Comparison of ENCODE assay signal across 8 mouse cellular contexts in the genomic region with DNA sequence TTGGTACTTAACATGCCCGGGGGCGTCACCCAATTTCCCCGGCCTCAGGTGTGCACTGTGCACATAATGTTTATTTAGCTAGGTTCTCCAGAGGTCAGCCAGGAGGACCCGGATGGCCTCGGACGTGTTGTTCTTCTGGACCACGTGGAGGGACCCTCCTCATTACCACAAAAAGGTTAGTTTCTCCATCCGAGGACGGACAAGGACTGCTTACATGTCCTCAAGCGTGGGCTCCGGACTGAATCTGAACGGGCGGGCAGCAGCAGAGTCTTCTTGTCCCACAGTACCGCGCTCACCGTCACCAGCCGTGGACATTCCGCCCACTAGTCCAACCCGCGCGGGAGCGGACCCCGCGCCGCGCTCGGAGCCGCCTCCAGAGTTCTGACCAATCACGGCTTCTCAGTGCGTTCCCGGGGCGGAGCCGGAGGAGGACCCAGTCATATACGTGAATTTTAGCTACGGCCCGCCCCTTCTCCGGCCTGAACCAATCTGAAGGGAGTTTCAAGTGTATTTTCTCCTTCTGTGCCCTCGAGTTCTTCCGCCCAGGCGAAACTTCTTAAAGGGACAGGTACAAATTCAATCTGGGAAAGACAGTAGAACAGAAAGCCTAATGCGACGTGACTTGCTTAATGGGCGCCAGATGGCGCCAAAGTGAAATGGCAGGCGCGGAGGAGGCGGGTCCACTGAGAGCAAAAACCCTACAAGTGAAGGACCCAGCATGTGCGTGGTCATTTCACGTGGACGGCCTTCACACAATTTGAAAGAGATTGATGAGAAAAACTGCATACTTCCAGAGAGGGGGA. TPM values are rescaled to one million over a fixed set of nuclear protein-coding genes. Genes with fewer than 3 reads are reported as not detected.
DNase-seq lines count a peak whose midpoint lies in the region; ATAC-seq and TF ChIP-seq lines count a peak whose summit lies in the region.

Gene Dctpp1, minus strand, starts transcription at position 401 of the 803 bp plus-strand sequence.

- peaks cover 5% of the 10 kb centered on the region for H3K79me3 ChIP-seq in C2C12 (ENCODE audit: low read depth)

- peak; percentile 100 for DNase-seq in brain, embryonic 14.5 days (ENCODE audit: low read depth)
- peak; percentile 98 for DNase-seq in liver, adult 2 months (ENCODE audit: extremely low read depth, low read depth, low spot score)
- peak; percentile 98 for DNase-seq in splenic B cell, adult 2 months (ENCODE audit: low read depth, low spot score)

- TF ChIP-seq CTCF in C2C12 (IDR thresholded peaks at IDR 0.05; ENCODE audit: control insufficient read depth, insufficient read depth, insufficient read length) = peak; percentile 71
- peak; percentile 86 for TF ChIP-seq CTCF in brain, embryonic 14.5 days (IDR thresholded peaks at IDR 0.05; ENCODE audit: borderline replicate concordance, extremely low read depth, insufficient read depth, insufficient read length)
- TF ChIP-seq CTCF in liver, adult 2 months (IDR thresholded peaks at IDR 0.05; ENCODE audit: low read depth, low read length) = peak; percentile 91

- H3ac ChIP-seq in C2C12 (ENCODE audit: control insufficient read depth, insufficient read length, low read depth) (peak within 1 kb of the TSS; percentile 71), myocyte (ENCODE audit: control insufficient read depth, insufficient read length) (no peak within 1 kb of the TSS)

- TF ChIP-seq POLR2A in brain, embryonic 14.5 days (IDR thresholded peaks at IDR 0.05; ENCODE audit: borderline replicate concordance, extremely low read depth, insufficient read depth, insufficient read length, poor library complexity, severe bottlenecking) = peak; percentile 85
- peak; percentile 78 for TF ChIP-seq POLR2A in liver, adult 2 months (IDR thresholded peaks at IDR 0.05; ENCODE audit: extremely low read depth, insufficient read depth, low read length)
- TF ChIP-seq POLR2A in myocyte (IDR thresholded peaks at IDR 0.05; ENCODE audit: insufficient read length, low read depth) = peak; percentile 85

- H3K36me3 ChIP-seq in C2C12 (ENCODE audit: control insufficient read depth, insufficient read depth) (peaks cover 13% of the 10 kb centered on the region), myocyte (ENCODE audit: control insufficient read depth, insufficient read depth) (no peaks in the 10 kb centered on the region)
- peaks cover 29% of the 10 kb centered on the region for H3K36me3 ChIP-seq in erythroblast, embryonic 14.5 days (ENCODE audit: control insufficient read depth)
- no peaks in the 10 kb centered on the region; the same call in 1 of the 2 replicates for H3K36me3 ChIP-seq in heart, embryonic 11.5 days (ENCODE audit: control insufficient read depth, insufficient read depth, low read length)
- H3K36me3 ChIP-seq in kidney, embryonic 16.5 days (ENCODE audit: insufficient read depth, low read length) = peaks cover 16% of the 10 kb centered on the region
- no peaks in the 10 kb centered on the region for H3K36me3 ChIP-seq in liver, adult 2 months (ENCODE audit: control insufficient read depth, insufficient read depth, low read length)
- no peaks in the 10 kb centered on the region for H3K36me3 ChIP-seq in splenic B cell, adult 2 months (ENCODE audit: control insufficient read depth, insufficient read depth, low read length, poor library complexity, severe bottlenecking)

- peak within 1 kb of the TSS; percentile 86 for H3K4me2 ChIP-seq in heart, embryonic 11.5 days
- H3K4me2 ChIP-seq in kidney, embryonic 16.5 days (replicated peaks; ENCODE audit: low read depth, low read length) = peak within 1 kb of the TSS; percentile 90
- peak within 1 kb of the TSS; percentile 93 for H3K4me2 ChIP-seq in myocyte (ENCODE audit: low read depth)

- peak within 1 kb of the TSS; percentile 77 for H3K9ac ChIP-seq in heart, embryonic 11.5 days (ENCODE audit: low read depth, low read length)
- peak within 1 kb of the TSS; percentile 77 for H3K9ac ChIP-seq in kidney, embryonic 16.5 days (replicated peaks; ENCODE audit: low read length)
- H3K9ac ChIP-seq in liver, adult 2 months (ENCODE audit: low read depth, low read length) = peak within 1 kb of the TSS; percentile 79

- H3K27me3 ChIP-seq in C2C12 (ENCODE audit: control insufficient read depth, insufficient read depth, insufficient read length) (no peaks in the 10 kb centered on the region), myocyte (ENCODE audit: control insufficient read depth, insufficient read depth, insufficient read length) (no peaks in the 10 kb centered on the region)
- H3K27me3 ChIP-seq in erythroblast, embryonic 14.5 days (ENCODE audit: control insufficient read depth) = no peaks in the 10 kb centered on the region
- H3K27me3 ChIP-seq in heart, embryonic 11.5 days (ENCODE audit: control insufficient read depth, insufficient read depth, low read length) = no peaks in the 10 kb centered on the region
- H3K27me3 ChIP-seq in kidney, embryonic 16.5 days (ENCODE audit: insufficient read depth, low read length) = no peaks in the 10 kb centered on the region
- no peaks in the 10 kb centered on the region for H3K27me3 ChIP-seq in liver, adult 2 months (ENCODE audit: control insufficient read depth, insufficient read depth, low read length)
- no peaks in the 10 kb centered on the region for H3K27me3 ChIP-seq in splenic B cell, adult 2 months (ENCODE audit: control insufficient read depth, insufficient read depth, low read length, poor library complexity, severe bottlenecking)

- peak within 1 kb of the TSS; percentile 61 for H3K4me3 ChIP-seq in C2C12 (ENCODE audit: insufficient read depth, poor library complexity, severe bottlenecking)
- H3K4me3 ChIP-seq in erythroblast, embryonic 14.5 days (replicated peaks) = peak within 1 kb of the TSS; percentile 77
- H3K4me3 ChIP-seq in heart, embryonic 11.5 days (ENCODE audit: low read depth, low read length) = peak within 1 kb of the TSS; percentile 74
- H3K4me3 ChIP-seq in kidney, embryonic 16.5 days (ENCODE audit: low read length) = peak within 1 kb of the TSS; percentile 76
- peak within 1 kb of the TSS; percentile 78 for H3K4me3 ChIP-seq in liver, adult 2 months (ENCODE audit: insufficient read depth, low read depth, low read length)
- H3K4me3 ChIP-seq in myocyte = peak within 1 kb of the TSS; percentile 55

- H3K79me2 ChIP-seq in C2C12 (ENCODE audit: control insufficient read depth, insufficient read depth) (peaks cover 17% of the 10 kb centered on the region), myocyte (ENCODE audit: control insufficient read depth, insufficient read depth) (no peaks in the 10 kb centered on the region)
- H3K79me2 ChIP-seq in liver, adult 2 months (ENCODE audit: control insufficient read depth, insufficient read depth, low read length) = no peaks in the 10 kb centered on the region

- ATAC-seq in heart, embryonic 11.5 days (replicated peaks; ENCODE audit: insufficient number of reproducible peaks, low FRiP score, low TSS enrichment) = peak; percentile 97
- ATAC-seq in kidney, embryonic 16.5 days (ENCODE audit: low FRiP score, low TSS enrichment) = peak; percentile 98

- H3K27ac ChIP-seq in heart, embryonic 11.5 days (ENCODE audit: low read depth, low read length) = no peak within 1 kb of the TSS
- peak within 1 kb of the TSS; percentile 16; the same call in 1 of the 2 replicates for H3K27ac ChIP-seq in kidney, embryonic 16.5 days (ENCODE audit: low read length)
- peak within 1 kb of the TSS; percentile 45 for H3K27ac ChIP-seq in liver, adult 2 months (replicated peaks; ENCODE audit: insufficient read depth, low read depth, low read length)

- H3K9me3 ChIP-seq in erythroblast, embryonic 14.5 days (ENCODE audit: control insufficient read depth, low read length) = peaks cover 2% of the 10 kb centered on the region; the same call in 1 of the 2 replicates
- no peaks in the 10 kb centered on the region for H3K9me3 ChIP-seq in heart, embryonic 11.5 days (replicated peaks; ENCODE audit: control insufficient read depth, low read length)
- no peaks in the 10 kb centered on the region for H3K9me3 ChIP-seq in kidney, embryonic 16.5 days (ENCODE audit: low read length)

- H3K4me1 ChIP-seq in erythroblast, embryonic 14.5 days (ENCODE audit: control insufficient read depth) = peaks cover 68% of the 10 kb centered on the region
- H3K4me1 ChIP-seq in heart, embryonic 11.5 days (ENCODE audit: control insufficient read depth, insufficient read depth, low read length) = peaks cover 7% of the 10 kb centered on the region; the same call in 1 of the 2 replicates
- H3K4me1 ChIP-seq in kidney, embryonic 16.5 days (ENCODE audit: insufficient read depth, low read length) = peaks cover 18% of the 10 kb centered on the region
- peaks cover 4% of the 10 kb centered on the region; the same call in 1 of the 2 replicates for H3K4me1 ChIP-seq in liver, adult 2 months (ENCODE audit: control insufficient read depth, insufficient read depth, low read length)

- under 1% methylated on average over 50 of the region's 50 CpGs for WGBS in heart, embryonic 11.5 days (ENCODE audit: insufficient replicate concordance)
- 0% methylated on average over 50 of the region's 50 CpGs for WGBS in kidney, embryonic 16.5 days
- under 1% methylated on average over 50 of the region's 50 CpGs for WGBS in liver, adult 2 months

TF ChIP-seq in C2C12, 6 proteins besides CTCF, POLR2A, EP300 and RAD21:
- no peak for TF ChIP-seq CEBPB (IDR thresholded peaks at IDR 0.05; ENCODE audit: low read depth)
- TF ChIP-seq MYOD1 (IDR thresholded peaks at IDR 0.05; ENCODE audit: control insufficient read depth, insufficient read length, low read depth) = no peak
- peak; percentile 82 for TF ChIP-seq MAX (IDR thresholded peaks at IDR 0.05)
- no peak for TF ChIP-seq FOSL1 (IDR thresholded peaks at IDR 0.05; ENCODE audit: insufficient read depth, low read length, poor library complexity, severe bottlenecking)
- TF ChIP-seq USF1 (IDR thresholded peaks at IDR 0.05; ENCODE audit: low read depth) = no peak

TF ChIP-seq in myocyte, 11 proteins besides CTCF, POLR2A, EP300 and RAD21 (continues in another document):
- TF ChIP-seq USF1 (IDR thresholded peaks at IDR 0.05; ENCODE audit: low read depth) = no peak
- TF ChIP-seq REST (IDR thresholded peaks at IDR 0.05; ENCODE audit: insufficient read depth, insufficient read length) = no peak
- TF ChIP-seq MYOD1 (IDR thresholded peaks at IDR 0.05; ENCODE audit: control insufficient read depth in 1 of 3, insufficient read length in 2 of 3, low read depth in 2 of 3) = no peak
- peak; percentile 43 for TF ChIP-seq E2F4 (IDR thresholded peaks at IDR 0.05; ENCODE audit: insufficient read depth)
- TF ChIP-seq TCF3 (IDR thresholded peaks at IDR 0.05; ENCODE audit: insufficient read length, low read depth) = no peak
- TF ChIP-seq SRF (IDR thresholded peaks at IDR 0.05; ENCODE audit: control insufficient read depth, insufficient read length, low read depth) = no peak
- TF ChIP-seq MAX (IDR thresholded peaks at IDR 0.05; ENCODE audit: low read depth) = no peak

RNA-seq across cellular contexts. Expression of gene Dctpp1, which starts in this region (rescaled TPM):
- 226 TPM for polyA plus RNA-seq in C2C12 (2012; fragmentation: generic; extraction: Trizol)
- 82.3 and 131 TPM in 2 replicates for polyA plus RNA-seq in brain, embryonic 14.5 days (2012; rRNA removed)
- polyA plus RNA-seq in erythroblast, embryonic 14.5 days (2012) = 9.7 and 14.1 TPM in 2 replicates
- polyA plus RNA-seq in heart, embryonic 11.5 days (2014; fragmentation: Nextera tagmentation; extraction: Ambion mirVana) = 184 and 197 TPM in 2 replicates
- polyA plus RNA-seq in kidney, embryonic 16.5 days (2015; fragmentation: Nextera tagmentation; extraction: Ambion mirVana) = 196 and 200 TPM in 2 replicates
- total RNA-seq in liver, adult 2 months (2014; rRNA removed) = 61.5 and 70.2 TPM in 2 replicates
- 70.7 and 73.4 TPM in 2 replicates for polyA plus RNA-seq in liver, adult 2 months (2012; rRNA removed)
- polyA plus RNA-seq in myocyte (2012; fragmentation: generic; extraction: Trizol) = 76.9 TPM
